Mouse (Mus musculus) heart, postnatal 10 days (tissue): ENCODE results near the gene Disp3. TPM values are rescaled to one million over a fixed set of nuclear protein-coding genes. Genes with fewer than 3 reads are reported as not detected.

Experiments used
- DNase-seq, 2 experiments: peaks; one replicate each; pipeline ENCODE4 v3.0.0; 2021
- intact Hi-C: fragments of 180-260 bp; cut with DNase I; formaldehyde crosslinking; loops from one replicate; pipeline ENCODE4 v1.15.1; 2025
- total RNA-seq, 2 experiments: library from RNA; stranded (reverse); gene quantifications; 2 replicates each; pipeline ENCODE4 v1.2.3; 2021

The Disp3 gene
- under 1 TPM in 1 of 2 experiments, not detected in 1; 0.14 TPM for total RNA-seq

- no peak for DNase-seq
- intact Hi-C loops = loop anchor here (2.0 to 5.0 kb wide), 2 partner anchors 119 to 145 kb away; no protein-coding TSS in a partner anchor
These were observed at the start of gene Disp3 for GRCm38 (mm10) chr4:148287476-148288054. Gene Disp3, minus strand, starts transcription at chr4:148287965.

GRCm38 (mm10) chr4:148330269-148330668 is 42.5 kb upstream of the Disp3 start:
- intact Hi-C loops = no loop called here
- no peak for DNase-seq

- intact Hi-C loops = no loop called here
- no peak for DNase-seq
These were observed 41.7 kb upstream of the Disp3 start for GRCm38 (mm10) chr4:148329431-148329830.

- no peak for DNase-seq
- intact Hi-C loops = no loop called here
These were observed 40.5 kb upstream of the Disp3 start for GRCm38 (mm10) chr4:148328237-148328636.

- intact Hi-C loops = no loop called here
- peak; percentile 29 to 31 for DNase-seq
These were observed 39.7 kb upstream of the Disp3 start for GRCm38 (mm10) chr4:148327266-148327997.

- intact Hi-C loops = no loop called here
- DNase-seq = no peak
These were observed 39.0 kb upstream of the Disp3 start for GRCm38 (mm10) chr4:148326791-148327190.

GRCm38 (mm10) chr4:148325951-148326350 is 38.2 kb upstream of the Disp3 start:
- intact Hi-C loops = no loop called here

GRCm38 (mm10) chr4:148325057-148325456 is 37.3 kb upstream of the Disp3 start:
- intact Hi-C loops = no loop called here

More at GRCm38 (mm10) chr4:148325951-148326350, 38.2 kb upstream of the Disp3 start:
- no peak for DNase-seq

GRCm38 (mm10) chr4:148322152-148322551 is 34.4 kb upstream of the Disp3 start:
- intact Hi-C loops = no loop called here
- no peak for DNase-seq

More at GRCm38 (mm10) chr4:148325057-148325456, 37.3 kb upstream of the Disp3 start:
- no peak for DNase-seq

GRCm38 (mm10) chr4:148319366-148319765 is 31.6 kb upstream of the Disp3 start:
- no peak for DNase-seq
- intact Hi-C loops = no loop called here

- intact Hi-C loops = no loop called here
These were observed 27.8 kb upstream of the Disp3 start for GRCm38 (mm10) chr4:148315377-148316175.

GRCm38 (mm10) chr4:148314396-148314795 is 26.6 kb upstream of the Disp3 start:
- intact Hi-C loops = no loop called here

More at GRCm38 (mm10) chr4:148315377-148316175, 27.8 kb upstream of the Disp3 start:
- DNase-seq = no peak

GRCm38 (mm10) chr4:148313601-148314000 is 25.8 kb upstream of the Disp3 start:
- intact Hi-C loops = no loop called here
- no peak for DNase-seq

More at GRCm38 (mm10) chr4:148314396-148314795, 26.6 kb upstream of the Disp3 start:
- no peak for DNase-seq

- no peak for DNase-seq
- intact Hi-C loops = no loop called here
These were observed 24.7 kb upstream of the Disp3 start for GRCm38 (mm10) chr4:148312296-148313116.

- intact Hi-C loops = no loop called here
- no peak for DNase-seq
These were observed 23.1 kb upstream of the Disp3 start for GRCm38 (mm10) chr4:148310845-148311244.

- DNase-seq = no peak
- intact Hi-C loops = no loop called here
These were observed 22.4 kb upstream of the Disp3 start for GRCm38 (mm10) chr4:148310126-148310525.

- intact Hi-C loops = no loop called here
- DNase-seq = peak; percentile 5 to 13
These were observed 18.8 kb upstream of the Disp3 start for GRCm38 (mm10) chr4:148306406-148307083.

GRCm38 (mm10) chr4:148298720-148299119 is 11.0 kb upstream of the Disp3 start:
- no peak for DNase-seq
- intact Hi-C loops = no loop called here

GRCm38 (mm10) chr4:148297640-148298039 is 9.9 kb upstream of the Disp3 start:
- DNase-seq = no peak
- intact Hi-C loops = no loop called here

GRCm38 (mm10) chr4:148293319-148293718 is 5.6 kb upstream of the Disp3 start:
- peak; percentile 47 to 69 for DNase-seq
- intact Hi-C loops = no loop called here
